Mouse (Mus musculus) kidney, adult 9 months (tissue): ENCODE measurements at regions not wholly inside any gene's neighbourhood (a gene's known extent, or its start where the extent isn't known, plus 50 kb on each side); places are given as distances from the start of the nearest gene placed in this dataset.

ENCODE experiments used
- DNase-seq: peaks from one replicate; pipeline ENCODE4 v3.0.0; 2022

DNA sequence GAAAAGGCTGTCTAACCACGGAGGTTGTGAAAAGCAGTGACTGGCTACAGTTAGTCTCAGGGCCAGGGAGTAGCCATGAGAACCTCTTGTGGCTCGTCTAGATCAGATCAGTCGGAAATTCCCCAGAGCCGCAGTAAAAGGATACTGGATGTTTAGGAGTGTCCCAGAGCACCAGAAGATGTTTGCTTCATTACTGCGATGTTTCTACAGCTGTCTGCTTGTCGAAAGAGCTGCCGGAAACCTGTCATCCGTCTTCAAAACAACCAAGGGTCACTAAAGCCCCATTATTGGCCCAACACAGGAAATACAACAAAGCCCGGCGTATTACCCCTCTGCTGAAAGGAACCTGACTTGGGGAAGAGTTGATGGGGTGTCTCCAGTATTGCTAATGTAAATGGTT lies 245.2 kb upstream of the 1700056E22Rik start:
- peak; percentile 9 for DNase-seq

DNA sequence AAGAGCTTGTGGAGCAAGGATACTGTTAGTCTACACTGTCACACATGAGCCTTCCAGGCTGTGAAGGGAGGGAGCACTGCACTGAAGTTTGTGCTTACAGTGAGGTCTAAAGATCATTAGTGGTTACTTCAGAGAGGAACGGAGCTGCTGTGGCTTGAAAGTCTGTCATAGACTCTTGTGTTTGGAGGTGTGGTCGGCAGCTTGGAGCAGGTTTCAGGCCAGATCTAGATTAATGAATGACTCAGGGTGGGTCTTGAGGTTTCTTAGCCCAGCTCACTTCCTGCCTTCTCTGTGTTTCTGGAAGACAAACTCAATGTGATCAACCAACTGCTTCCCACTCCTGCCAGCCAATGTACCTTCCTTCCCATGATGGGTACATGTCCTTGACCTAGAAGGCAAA lies 242.9 kb upstream of the 1700056E22Rik start:
- DNase-seq, result no peak

DNA sequence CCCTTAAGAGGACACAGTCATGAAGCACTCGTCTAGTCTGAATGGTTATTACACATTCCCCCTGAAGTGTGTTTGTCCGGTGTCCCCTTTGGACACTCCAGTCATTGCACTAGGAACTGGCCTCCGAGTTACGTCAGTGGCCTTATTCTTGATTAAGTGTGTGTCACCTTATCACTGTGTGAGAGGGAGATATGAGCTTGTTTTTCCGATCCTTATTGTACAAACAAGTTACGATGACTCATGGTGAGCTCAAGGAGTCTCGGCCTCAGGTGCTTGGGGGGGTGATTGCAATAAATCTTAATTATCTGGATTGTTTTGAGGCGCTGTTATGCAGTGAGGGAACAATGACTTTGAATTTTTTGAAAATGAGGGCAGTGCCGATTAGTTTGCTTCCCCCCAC lies 241.8 kb upstream of the 1700056E22Rik start:
- DNase-seq, result peak; percentile 10

DNA sequence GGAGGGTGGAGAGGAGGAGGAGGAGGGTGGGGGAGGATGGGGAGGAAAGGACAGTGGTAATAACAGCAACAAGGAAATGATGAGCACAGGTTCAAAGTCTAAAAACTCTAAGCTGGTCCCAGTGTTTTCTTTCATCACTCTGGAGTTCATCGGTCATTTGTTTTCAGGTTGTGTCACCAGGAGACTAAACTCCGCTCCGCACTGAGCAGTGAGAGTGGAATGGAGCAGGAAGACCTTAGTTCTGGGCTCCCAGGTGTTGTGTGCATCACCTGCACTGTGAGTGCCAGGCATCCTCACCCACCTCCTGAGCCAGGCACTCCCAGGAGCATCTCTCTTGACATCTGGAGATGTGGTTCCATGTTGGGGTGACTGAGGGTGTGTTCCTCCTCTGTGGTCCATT lies 241.3 kb upstream of the 1700056E22Rik start:
- DNase-seq, result no peak

DNA sequence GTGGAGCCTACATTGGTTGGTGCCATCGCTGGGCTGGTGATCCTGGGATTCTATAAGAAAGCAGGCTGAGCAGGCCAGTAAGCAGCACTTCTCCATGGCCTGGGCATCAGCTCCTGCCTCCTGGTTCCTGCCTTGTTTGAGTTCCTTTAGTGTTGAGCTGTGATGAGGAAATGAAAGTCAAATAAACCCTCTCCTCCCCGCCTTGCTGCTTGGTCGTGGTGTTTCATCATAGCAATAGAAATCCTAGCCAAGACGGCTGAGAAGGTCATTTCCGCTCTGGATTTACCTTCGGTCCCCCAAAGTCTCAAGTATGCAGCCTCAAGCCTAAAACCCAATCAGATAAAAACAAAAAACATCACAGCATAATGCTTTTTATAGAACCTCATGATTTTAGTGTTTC lies 240.6 kb upstream of the 1700056E22Rik start:
- DNase-seq, result no peak

DNA sequence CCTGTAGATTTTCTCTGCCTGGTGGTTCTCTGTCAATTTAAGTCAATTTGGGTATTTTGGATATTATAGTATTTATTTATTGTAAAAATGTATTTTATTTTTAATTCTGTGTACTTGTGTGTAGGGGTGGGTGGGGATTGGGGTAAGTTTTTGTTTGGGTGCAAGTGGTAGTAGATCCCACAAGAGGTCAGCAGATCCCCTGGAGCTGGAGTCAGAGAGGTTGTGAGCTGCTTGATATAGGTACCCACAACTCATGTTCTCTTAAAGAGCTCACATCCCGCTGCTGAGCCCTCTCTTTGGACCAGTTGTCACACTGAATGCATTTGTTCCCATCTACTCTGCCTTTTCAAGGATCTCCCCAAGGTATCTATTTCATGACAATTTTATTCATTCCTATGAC lies 239.6 kb upstream of the 1700056E22Rik start:
- no peak for DNase-seq

DNA sequence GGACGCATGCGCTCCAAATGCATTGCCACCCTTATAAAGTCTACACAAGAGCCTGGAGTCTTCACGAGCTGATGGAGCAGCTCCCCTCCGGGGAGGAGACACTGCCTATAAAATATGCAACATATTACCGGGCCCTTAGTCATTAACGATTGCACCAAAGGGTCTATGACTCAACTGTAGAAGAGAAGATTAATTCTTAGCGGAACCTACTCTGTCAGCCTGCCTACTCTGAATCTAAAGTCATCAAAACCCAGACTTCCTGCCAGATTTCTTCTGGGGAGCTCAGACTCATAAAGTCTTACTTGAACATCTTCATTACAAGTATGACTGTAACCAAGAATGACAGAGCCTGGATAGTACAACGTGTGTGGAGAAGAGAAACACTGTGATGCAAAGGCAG lies 237.2 kb upstream of the 1700056E22Rik start:
- no peak for DNase-seq

DNA sequence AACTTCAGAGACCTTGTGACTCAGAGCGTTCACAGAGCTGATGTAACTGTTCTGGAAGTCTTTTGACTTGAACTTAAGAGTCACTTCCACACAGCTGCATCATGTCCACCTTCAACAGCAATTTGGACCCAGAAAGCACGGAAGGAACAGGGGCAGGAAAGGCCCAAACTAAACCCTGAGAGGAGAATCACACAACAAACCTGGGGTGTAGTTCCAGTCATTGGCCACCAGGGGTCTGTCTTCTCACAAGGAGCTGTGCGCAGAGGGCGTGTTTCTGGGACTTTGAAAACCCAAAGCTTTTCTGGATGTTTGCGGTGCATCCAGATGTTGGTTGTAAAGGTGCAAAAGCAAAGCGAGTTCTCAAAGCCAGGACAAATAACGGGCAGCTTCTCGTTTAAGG lies 231.9 kb upstream of the 1700056E22Rik start:
- DNase-seq, result peak; percentile 56

DNA sequence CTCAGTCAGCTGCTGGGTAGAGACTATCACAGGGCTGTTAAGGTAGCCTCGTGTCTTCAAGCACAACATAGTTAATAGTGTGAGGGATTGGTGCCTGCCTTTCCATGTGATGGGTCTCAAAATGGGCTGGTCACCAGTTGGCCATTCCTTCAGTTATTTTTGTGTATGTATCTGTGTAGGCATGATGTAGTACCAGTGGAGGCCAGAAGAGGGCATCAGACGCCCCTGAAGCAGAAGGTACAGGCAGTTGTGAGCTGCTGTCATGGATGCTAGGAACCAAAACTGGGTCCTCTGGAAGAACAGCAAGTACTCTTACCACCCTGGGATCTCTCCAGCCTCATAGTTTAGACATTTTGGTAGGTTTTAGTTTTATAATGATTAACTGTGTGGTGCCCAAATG lies 228.9 kb upstream of the 1700056E22Rik start:
- DNase-seq, result peak; percentile 12

DNA sequence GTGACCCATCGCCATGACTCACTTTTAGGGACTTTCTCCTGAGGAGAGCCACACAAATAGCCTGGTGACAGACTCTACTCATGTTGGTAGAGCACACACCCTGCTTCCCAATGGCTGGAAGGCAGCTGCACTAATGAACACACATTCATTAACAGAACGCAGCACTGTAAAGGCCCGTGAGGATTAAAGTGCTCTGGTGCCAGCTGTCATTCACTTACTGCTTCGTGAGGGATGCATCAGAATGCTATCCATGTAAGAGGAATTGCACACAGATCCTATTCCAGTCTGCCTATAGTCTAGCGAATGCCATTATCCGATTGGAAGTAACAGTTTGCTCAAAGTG lies 227.3 kb upstream of the 1700056E22Rik start:
- no peak for DNase-seq

DNA sequence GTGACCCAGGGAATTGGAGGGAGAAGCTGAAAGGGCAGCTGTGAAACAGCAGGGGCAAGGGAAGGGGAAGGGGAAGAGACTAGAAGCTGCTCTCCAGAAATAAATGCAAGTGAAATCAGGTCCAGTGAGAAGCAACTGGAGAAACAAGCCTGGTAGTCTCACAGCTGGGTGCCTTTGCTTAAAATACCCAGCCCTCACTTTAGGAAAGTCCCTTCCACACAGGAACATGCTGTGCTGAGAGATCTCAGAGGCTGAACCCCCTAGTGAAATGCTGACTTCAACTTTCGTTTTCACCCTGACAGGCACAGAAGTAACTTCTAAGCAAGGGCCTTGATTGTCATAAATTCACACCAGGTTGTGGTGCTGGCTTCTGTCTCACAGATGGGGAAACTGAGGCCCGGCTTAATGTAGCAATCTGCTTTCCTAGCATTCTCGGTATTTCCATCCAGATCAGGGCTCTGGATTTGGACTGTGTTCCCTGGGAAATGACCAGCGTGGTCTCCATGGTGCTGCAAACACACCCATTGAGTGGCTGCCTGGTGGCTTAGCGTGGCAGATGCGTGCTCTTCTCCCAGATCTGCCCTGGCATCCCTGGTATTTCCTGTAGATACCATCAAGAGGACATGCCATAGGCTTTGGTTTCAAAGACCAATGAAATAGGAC lies 226.8 kb upstream of the 1700056E22Rik start:
- no peak for DNase-seq

DNA sequence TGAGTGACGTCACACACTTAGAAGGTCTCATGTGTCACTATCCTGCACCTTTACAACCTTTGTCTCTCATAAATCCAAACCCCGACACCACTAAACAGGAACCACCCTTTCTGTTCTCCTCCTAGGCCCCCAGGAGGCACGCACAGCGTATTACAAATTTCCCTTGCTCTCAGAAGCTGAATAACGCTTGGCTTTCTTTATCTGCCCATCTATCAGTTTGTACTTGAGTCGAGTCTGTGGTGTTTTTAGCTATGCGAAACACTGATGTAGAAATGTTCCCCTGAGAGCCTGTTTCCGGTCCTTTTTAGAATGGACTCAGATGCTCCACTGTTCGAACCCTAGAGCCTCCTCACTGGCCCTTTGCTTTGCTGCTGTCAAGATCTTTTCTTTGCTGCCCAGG lies 225.8 kb upstream of the 1700056E22Rik start:
- DNase-seq, result no peak

DNA sequence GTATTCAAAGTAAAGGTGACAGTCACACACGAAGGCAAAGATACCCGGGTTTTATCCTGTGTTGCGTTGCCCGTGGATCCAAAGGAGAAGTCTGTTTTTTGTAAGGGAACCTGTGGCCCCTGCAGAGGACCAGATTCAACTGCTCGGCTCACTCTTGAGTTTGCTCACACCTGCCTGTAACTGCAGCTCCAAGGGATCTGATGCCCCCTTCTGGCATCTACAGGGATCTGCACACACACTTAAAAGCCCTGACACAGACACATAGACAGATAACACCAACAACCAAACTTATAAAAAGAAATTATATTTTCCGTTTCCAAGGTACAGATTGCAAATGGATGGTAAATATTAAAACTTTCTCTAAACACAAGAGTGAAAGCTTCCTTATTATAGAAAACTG lies 223.3 kb upstream of the 1700056E22Rik start:
- no peak for DNase-seq

DNA sequence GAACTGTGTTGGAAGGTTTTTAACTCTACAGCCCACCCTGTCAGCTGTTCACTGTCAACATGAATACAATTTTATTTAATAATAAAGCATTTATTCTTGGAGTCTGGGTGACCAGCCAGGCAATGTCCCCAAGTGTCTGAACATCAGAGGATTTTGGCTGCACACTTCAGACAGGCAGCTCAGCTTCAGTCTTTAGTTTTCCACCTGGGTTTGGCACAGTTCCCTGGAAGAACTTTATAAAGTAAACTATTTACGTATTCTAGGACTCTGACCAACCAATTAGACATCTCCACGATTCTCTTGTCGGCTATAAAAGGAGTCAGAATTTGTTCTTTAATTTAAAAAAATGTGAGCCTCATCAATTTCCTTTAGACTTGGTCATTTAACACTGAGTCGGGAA lies 220.8 kb upstream of the 1700056E22Rik start:
- DNase-seq, result no peak

DNA sequence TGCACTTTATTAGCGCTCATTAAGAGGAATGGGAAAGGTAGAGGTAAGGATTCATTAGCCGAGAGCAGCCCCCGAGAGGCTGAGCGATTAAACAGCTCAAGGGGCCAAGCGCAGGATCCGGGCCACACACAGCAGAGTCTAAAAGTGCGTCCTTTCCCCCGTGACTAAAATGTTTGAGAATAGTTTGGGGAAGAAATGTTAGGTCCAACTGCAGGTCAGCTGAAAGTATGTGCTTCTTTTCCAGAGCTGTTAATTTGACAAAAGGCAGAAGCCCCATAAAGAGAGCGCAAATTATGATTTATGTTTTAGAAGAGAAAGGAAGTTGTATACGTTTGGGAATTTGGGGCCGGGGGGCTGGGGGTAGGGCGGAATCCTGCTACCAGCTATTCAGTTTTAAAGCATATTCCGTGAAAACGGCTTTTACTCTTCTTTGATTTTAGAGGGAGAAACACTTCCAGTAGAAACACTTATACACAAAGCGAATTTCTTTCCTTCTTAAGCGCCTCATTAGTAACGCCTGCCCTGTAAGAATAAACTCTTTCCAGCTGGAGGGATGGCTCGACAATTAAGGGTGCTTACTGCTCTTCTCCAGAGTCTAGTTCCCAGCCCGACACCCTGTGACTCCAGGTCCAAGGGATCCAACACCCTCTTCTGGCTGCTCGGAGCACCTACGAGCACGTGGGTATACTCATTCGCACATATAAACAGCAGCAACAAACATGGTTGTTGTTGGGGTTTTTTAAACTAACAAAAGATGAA lies 210.8 kb upstream of the 1700056E22Rik start:
- DNase-seq, result no peak

DNA sequence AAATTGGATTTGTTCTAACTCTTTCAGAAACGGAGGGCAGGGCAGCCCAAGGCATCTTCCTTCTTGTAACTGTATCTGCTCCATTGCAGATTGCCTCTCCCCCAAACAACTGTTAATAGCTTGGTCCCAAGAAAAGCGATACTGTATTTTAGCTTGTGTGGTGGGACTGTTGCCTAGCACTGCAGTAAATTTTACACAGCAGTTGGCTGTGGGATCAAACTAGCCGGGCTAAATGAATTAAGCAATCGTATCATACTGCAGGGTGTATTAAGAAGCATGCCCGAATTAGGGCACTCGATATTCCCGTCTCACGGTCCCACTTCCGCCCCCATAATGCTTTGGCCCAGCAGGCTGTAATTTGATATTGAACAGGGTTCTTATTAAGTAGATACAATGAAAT lies 210.2 kb upstream of the 1700056E22Rik start:
- no peak for DNase-seq

DNA sequence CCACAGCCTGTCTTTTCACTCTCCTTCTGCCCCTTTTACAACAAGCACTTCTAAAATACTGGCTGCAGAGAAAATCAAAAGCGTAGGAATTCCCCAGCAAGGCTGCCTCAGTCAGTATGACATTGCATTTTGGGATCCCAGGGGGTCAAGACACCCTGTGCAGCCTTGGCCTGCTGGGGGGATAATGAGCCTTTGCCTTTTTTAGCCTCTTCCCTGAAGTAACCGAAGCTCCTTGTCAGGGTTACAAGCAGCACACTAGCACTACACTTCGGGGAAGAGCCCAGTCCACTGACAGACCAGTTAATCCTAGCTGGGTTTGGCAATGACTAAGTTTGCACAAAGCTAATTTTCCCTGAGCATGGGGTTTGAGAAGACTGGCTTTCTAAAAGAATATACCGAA lies 207.7 kb upstream of the 1700056E22Rik start:
- no peak for DNase-seq

DNA sequence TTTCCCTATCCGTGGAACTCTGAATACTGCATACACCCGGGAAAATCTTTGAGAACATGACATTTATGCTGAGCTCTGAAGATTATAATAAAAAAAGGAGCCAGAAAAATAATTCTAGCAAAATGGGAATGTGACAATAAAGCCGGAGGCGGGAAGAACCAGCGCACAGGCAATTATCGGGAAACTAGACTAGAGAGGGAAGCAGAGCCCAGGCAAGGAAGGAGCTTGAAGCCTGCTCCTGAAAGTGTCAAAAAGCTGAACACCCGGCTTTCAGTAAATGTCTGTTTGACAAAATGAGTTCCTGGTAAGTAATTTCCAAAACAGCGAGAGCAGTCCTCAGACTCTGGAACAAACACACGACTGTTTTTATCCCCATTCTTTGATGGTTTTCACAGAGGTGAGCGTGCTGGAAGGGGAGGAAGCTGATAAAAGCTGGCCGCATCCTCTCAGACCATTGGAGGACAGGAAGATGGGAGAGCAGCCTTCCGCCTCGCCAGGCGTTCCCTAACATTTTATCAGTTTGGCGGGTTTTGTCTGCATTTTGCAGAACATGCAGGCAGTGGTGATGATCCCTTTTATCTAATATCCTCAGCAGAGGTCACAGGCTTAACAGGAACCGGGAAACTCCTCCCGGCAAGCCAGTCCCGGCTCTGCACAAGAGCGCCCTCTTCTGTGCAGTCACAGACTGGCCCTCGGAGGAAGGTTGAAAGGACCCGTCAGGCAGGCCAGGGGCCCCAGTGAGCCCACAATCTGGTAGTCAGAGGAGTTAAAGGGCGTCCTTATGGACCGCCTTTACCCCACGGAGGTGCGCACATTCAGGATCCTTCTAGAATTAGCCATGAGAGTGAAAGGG lies 201.3 kb upstream of the 1700056E22Rik start:
- DNase-seq, result peak; percentile 37

DNA sequence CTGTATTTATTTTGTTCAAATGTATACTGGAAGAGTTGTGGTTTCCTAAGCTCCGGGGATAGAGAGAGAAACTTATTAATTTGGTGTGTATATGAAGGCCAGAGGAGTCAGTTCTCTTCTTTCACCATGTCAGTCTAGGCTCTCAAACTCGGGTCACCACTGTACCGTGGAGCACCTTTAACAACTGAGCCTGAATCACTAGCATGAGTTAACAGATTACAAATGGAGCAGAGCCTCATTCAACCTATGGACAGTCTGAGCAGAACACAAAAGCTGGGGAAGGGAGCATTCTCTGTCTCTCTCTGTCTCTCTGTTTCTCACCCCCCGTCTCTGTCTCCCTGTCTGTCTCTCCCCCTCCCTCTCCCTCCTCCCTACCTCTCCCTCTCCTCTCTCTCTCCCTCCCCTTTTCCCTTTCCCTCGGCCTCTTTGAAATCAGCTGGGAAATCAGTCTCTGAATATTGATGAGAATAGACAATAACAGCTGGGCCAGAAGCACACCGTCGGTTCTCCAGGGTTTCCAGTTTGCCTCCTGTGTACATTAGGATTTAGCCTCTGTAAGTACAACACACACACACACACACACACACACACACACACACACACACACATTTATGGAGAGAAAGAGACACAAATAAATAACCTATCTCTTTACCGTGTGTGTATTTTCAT lies 200.4 kb upstream of the 1700056E22Rik start:
- DNase-seq, result no peak

DNA sequence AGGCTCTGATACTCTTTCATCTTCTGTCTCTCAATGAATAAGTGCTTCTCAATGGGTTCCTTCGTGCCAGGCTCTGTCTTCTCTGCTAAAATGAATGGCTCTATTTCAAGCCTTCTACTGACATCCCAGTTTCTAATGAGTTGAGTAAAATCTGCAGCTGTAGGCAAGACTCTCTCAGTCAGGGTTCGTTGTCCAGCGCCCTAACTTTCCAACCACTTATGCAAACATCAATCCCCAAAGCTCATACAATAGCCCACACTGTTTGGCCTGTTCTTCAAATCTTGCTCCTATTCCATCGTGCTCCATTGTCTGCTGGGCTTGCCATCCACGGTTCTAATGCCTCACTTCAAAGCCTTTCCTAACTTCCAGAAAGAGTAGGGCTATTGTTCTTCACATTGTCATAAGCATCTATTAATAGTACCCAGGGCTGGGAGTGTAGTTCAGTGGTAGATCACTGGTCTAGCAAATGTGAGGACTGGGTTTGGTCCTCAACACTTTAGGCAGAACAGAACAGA lies 199.7 kb upstream of the 1700056E22Rik start:
- no peak for DNase-seq

DNA sequence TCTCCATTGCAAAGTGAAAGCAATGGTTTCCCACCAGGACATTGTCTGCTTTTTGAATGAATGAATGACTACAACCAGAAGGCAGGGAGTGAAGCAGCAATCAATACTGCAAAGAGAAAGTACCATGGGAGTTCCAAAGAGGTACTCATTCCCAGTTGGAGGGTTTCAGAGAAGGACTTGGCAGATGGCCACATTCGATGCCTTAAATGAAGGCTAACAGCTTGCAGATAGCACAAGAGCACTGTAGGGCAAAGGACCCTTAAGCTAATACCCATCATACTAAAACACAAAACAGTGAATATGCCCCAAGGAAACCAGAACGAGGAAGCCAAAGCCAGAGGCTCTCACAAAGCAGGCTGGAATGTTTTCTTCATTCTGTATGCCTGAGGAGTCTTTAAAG lies 188.2 kb upstream of the 1700056E22Rik start:
- no peak for DNase-seq

DNA sequence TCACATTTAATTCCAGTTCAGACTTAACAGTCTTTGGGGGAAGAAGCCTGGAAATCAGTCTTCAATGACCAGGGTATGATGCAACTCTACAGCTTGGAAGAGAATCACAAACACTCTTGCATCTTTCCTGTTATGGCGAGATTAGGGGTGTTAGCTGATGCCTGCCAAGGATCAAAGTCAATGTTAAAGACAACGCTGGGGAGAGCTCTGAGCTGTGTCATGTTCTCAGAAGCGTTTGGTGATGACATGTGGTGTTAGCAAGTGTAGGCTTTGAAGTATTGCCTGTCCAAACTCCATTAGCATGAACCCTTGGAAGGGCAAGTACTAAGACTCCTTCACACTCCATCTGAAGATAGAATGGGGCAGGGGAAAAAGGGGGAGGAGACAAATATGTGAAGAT lies 187.7 kb upstream of the 1700056E22Rik start:
- no peak for DNase-seq

DNA sequence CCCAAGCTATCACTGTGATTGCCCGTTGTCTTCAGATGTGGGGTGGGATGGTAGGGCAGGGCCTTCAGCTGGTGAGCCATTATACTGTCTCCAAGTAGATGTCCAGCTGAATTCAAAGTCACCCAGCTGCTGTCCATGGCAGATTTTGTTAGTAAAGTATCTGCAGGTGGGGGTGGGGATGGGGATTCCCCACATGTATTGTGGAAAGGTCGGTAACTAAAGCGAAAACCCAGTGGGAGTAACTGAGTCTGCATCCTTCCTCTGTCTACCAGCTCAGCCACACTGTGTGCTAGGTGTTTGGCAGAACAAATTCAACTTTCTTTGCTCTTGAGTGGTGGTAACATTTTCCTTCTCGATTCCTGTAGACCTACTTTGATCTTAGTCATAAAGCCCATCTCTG lies 163.2 kb upstream of the 1700056E22Rik start:
- no peak for DNase-seq
